Mouse (Mus musculus): Measurements from ENCODE around the gene Plppr3. TPM values are rescaled to one million over a fixed set of nuclear protein-coding genes. Genes with fewer than 3 reads are reported as not detected.
A peak's percentile ranks its signal among the peaks of the same experiment; 100 is the strongest.

The Plppr3 gene
- polyA plus RNA-seq, 1 experiment from 2014 or later = 14.1 TPM

- WGBS (ENCODE audit: insufficient replicate concordance) = 70% methylated on average over 2 of the region's 2 CpGs
- Histone ChIP-seq H3K27me3 (ENCODE audit: control insufficient read depth, insufficient read depth, low read length) (no peaks in the 10 kb centered on the region; the same call in 1 of the 2 replicates), H3K4me1 (ENCODE audit: control insufficient read depth, insufficient read depth, low read length) (peaks cover under 1% of the 10 kb centered on the region; the same call in 1 of the 2 replicates), H3K36me3 (ENCODE audit: control insufficient read depth, insufficient read depth, low read length) (0 out of 2 replicates have a peak, but pooled peaks cover 6% of the 10 kb centered on the region), H3K9me3 (replicated peaks; ENCODE audit: control insufficient read depth, low read length) (no peaks in the 10 kb centered on the region), H3K9ac (ENCODE audit: low read depth, low read length) (no peak overlapping the region), H3K4me2 (no peak overlapping the region), H3K27ac (ENCODE audit: low read depth, low read length) (no peak overlapping the region), H3K4me3 (ENCODE audit: low read depth, low read length) (no peak overlapping the region)
- ATAC-seq (replicated peaks; ENCODE audit: insufficient number of reproducible peaks, low FRiP score, low TSS enrichment) = no peak
Observed at GRCm38 (mm10) chr10:79817111-79817510, 57.3 kb downstream of the Plppr3 start.

DNA sequence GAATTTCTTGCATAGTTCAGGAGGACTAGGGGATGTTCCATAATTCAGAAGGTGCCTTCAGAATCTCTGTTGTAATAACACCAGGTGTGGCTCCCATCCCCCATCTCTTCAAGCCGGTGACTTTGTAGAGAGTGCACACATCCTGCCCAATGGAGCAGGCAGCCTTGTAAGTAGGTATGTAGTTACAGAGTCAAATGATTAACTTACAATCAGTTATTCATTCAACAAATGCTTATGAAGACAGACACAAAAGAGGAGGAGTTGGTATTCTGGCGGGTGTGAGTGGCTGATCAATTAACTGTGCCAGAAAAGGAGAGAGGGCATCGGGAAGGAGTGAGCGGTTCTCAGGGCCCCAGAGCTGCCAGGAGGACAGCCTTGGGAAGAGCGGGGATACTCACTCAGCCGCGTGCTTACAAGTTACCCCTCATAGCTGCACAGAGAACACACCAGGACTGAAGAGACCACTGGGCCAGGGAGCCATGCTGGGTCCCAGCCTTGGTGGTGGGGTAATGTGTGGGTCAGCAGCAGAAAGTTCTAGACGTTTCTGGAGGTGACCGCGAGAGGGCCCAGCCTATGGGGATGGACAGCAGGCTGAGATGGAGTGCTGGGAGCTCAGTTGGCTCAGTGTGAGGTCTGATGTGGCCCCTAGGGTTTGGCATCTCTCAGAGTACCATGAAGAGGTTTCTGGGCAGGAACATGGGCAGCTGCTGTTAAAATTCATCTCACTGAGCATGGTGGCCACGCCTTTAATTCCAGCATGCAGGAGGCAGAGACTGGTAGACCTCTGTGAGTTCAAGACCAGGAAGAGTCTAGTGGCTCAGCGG is 58.6 kb downstream of the Plppr3 start:
- 0 out of 2 replicates have a peak, but pooled peaks cover 6% of the 10 kb centered on the region for H3K36me3 ChIP-seq (ENCODE audit: control insufficient read depth, insufficient read depth, low read length)
- no peaks in the 10 kb centered on the region for H3K9me3 ChIP-seq (replicated peaks; ENCODE audit: control insufficient read depth, low read length)
- no peaks in the 10 kb centered on the region for H3K4me1 ChIP-seq (ENCODE audit: control insufficient read depth, insufficient read depth, low read length)
- no peak overlapping the region for H3K9ac ChIP-seq (ENCODE audit: low read depth, low read length)
- no peak overlapping the region for H3K27ac ChIP-seq (ENCODE audit: low read depth, low read length)
- H3K27me3 ChIP-seq (ENCODE audit: control insufficient read depth, insufficient read depth, low read length) = no peaks in the 10 kb centered on the region; the same call in 1 of the 2 replicates
- H3K4me2 ChIP-seq = no peak overlapping the region
- no peak for ATAC-seq (replicated peaks; ENCODE audit: insufficient number of reproducible peaks, low FRiP score, low TSS enrichment)
- H3K4me3 ChIP-seq (ENCODE audit: low read depth, low read length) = no peak overlapping the region
- WGBS (ENCODE audit: insufficient replicate concordance) = 82% methylated on average over 12 of the region's 12 CpGs

GRCm38 (mm10) chr10:79814271-79814842 is 60.1 kb downstream of the Plppr3 start:
- no peak overlapping the region for H3K4me2 ChIP-seq
- H3K9me3 ChIP-seq (replicated peaks; ENCODE audit: control insufficient read depth, low read length) = no peaks in the 10 kb centered on the region
- ATAC-seq (replicated peaks; ENCODE audit: insufficient number of reproducible peaks, low FRiP score, low TSS enrichment) = no peak
- H3K27me3 ChIP-seq (ENCODE audit: control insufficient read depth, insufficient read depth, low read length) = no peaks in the 10 kb centered on the region; the same call in 1 of the 2 replicates
- H3K4me1 ChIP-seq (ENCODE audit: control insufficient read depth, insufficient read depth, low read length) = no peaks in the 10 kb centered on the region
- 0 out of 2 replicates have a peak, but pooled peaks cover 6% of the 10 kb centered on the region for H3K36me3 ChIP-seq (ENCODE audit: control insufficient read depth, insufficient read depth, low read length)
- 68% methylated on average over 5 of the region's 5 CpGs for WGBS (ENCODE audit: insufficient replicate concordance)
- H3K27ac ChIP-seq (ENCODE audit: low read depth, low read length) = no peak overlapping the region
- no peak overlapping the region for H3K4me3 ChIP-seq (ENCODE audit: low read depth, low read length)
- H3K9ac ChIP-seq (ENCODE audit: low read depth, low read length) = no peak overlapping the region

GRCm38 (mm10) chr10:79811736-79812637 is 62.4 kb downstream of the Plppr3 start:
- Histone ChIP-seq H3K27me3 (ENCODE audit: control insufficient read depth, insufficient read depth, low read length) (no peaks in the 10 kb centered on the region; the same call in 1 of the 2 replicates), H3K9me3 (replicated peaks; ENCODE audit: control insufficient read depth, low read length) (no peaks in the 10 kb centered on the region), H3K36me3 (ENCODE audit: control insufficient read depth, insufficient read depth, low read length) (0 out of 2 replicates have a peak, but pooled peaks cover 6% of the 10 kb centered on the region), H3K27ac (ENCODE audit: low read depth, low read length) (no peak overlapping the region), H3K4me3 (ENCODE audit: low read depth, low read length) (no peak overlapping the region), H3K9ac (ENCODE audit: low read depth, low read length) (no peak overlapping the region), H3K4me1 (ENCODE audit: control insufficient read depth, insufficient read depth, low read length) (no peaks in the 10 kb centered on the region; the same call in 1 of the 2 replicates), H3K4me2 (no peak overlapping the region)
- WGBS (ENCODE audit: insufficient replicate concordance) = 20% methylated on average over 15 of the region's 15 CpGs
- ATAC-seq (replicated peaks; ENCODE audit: insufficient number of reproducible peaks, low FRiP score, low TSS enrichment) = no peak

Small RNA genes lying within 50 kb of the gene (microRNA-seq; reads per million reads assigned to microRNA genes)
- 0.75 reads per million, percentile 6 among the genes with 10 or more reads in this experiment for gene Mir6910 (ENCODE audit: borderline number of aligned reads)

Other genes with a start within 250 kb of the Plppr3 start
- 1.3 and 2.6 TPM in 2 replicates for gene Shc2, start 236.7 kb downstream of the Plppr3 start, polyA plus RNA-seq (2014; fragmentation: Nextera tagmentation; extraction: Ambion mirVana)
- not detected in 2 replicates for gene Odf3l2, start 228.9 kb downstream of the Plppr3 start, polyA plus RNA-seq (2014; fragmentation: Nextera tagmentation; extraction: Ambion mirVana)
- gene Madcam1, start 210.1 kb downstream of the Plppr3 start, polyA plus RNA-seq (2014; fragmentation: Nextera tagmentation; extraction: Ambion mirVana) = 1.1 and 1.5 TPM in 2 replicates
- gene Tpgs1, start 205.3 kb downstream of the Plppr3 start, polyA plus RNA-seq (2014; fragmentation: Nextera tagmentation; extraction: Ambion mirVana) = 47.4 and 48.6 TPM in 2 replicates
- 159 and 164 TPM in 2 replicates for gene Cdc34, start 192.4 kb downstream of the Plppr3 start, polyA plus RNA-seq (2014; fragmentation: Nextera tagmentation; extraction: Ambion mirVana)
- gene Gzmm, start 185.6 kb downstream of the Plppr3 start, polyA plus RNA-seq (2014; fragmentation: Nextera tagmentation; extraction: Ambion mirVana) = 0.40 and 1.0 TPM in 2 replicates
- 1,233 and 1,252 TPM in 2 replicates for gene Bsg, start 170.1 kb downstream of the Plppr3 start, polyA plus RNA-seq (2014; fragmentation: Nextera tagmentation; extraction: Ambion mirVana)
- 0.13 and 0.14 TPM in 2 replicates for gene Hcn2, start 158.0 kb downstream of the Plppr3 start, polyA plus RNA-seq (2014; fragmentation: Nextera tagmentation; extraction: Ambion mirVana)
- gene Polrmt, start 128.1 kb downstream of the Plppr3 start, polyA plus RNA-seq (2014; fragmentation: Nextera tagmentation; extraction: Ambion mirVana) = 22.7 and 23.6 TPM in 2 replicates
- 0.26 TPM in 1 of 2 replicates, not detected in the other for gene Fgf22, start 119.6 kb downstream of the Plppr3 start, polyA plus RNA-seq (2014; fragmentation: Nextera tagmentation; extraction: Ambion mirVana)
- gene Rnf126, start 107.7 kb downstream of the Plppr3 start, polyA plus RNA-seq (2014; fragmentation: Nextera tagmentation; extraction: Ambion mirVana) = 63.1 and 69.0 TPM in 2 replicates
- 11.4 TPM in 2 replicates for gene Fstl3, start 97.4 kb downstream of the Plppr3 start, polyA plus RNA-seq (2014; fragmentation: Nextera tagmentation; extraction: Ambion mirVana)
- gene Prss57, start 83.7 kb downstream of the Plppr3 start, polyA plus RNA-seq (2014; fragmentation: Nextera tagmentation; extraction: Ambion mirVana) = not detected in 2 replicates
- 66.6 and 70.1 TPM in 2 replicates for gene Palm, start 81.1 kb downstream of the Plppr3 start, polyA plus RNA-seq (2014; fragmentation: Nextera tagmentation; extraction: Ambion mirVana)
- 0.63 and 0.89 TPM in 2 replicates for gene Misp, start 53.6 kb downstream of the Plppr3 start, polyA plus RNA-seq (2014; fragmentation: Nextera tagmentation; extraction: Ambion mirVana)
- gene Ptbp1, start 20.2 kb downstream of the Plppr3 start, polyA plus RNA-seq (2014; fragmentation: Nextera tagmentation; extraction: Ambion mirVana) = 112 TPM in 2 replicates
- 2.5 and 3.9 TPM in 2 replicates for gene Prtn3, start 158 bp downstream of the Plppr3 start, polyA plus RNA-seq (2014; fragmentation: Nextera tagmentation; extraction: Ambion mirVana)
- 0.31 and 0.49 TPM in 2 replicates for gene Elane, start 11.6 kb upstream of the Plppr3 start, polyA plus RNA-seq (2014; fragmentation: Nextera tagmentation; extraction: Ambion mirVana)
- gene Cfd, start 16.2 kb upstream of the Plppr3 start, polyA plus RNA-seq (2014; fragmentation: Nextera tagmentation; extraction: Ambion mirVana) = not detected in 2 replicates
- gene Med16, start 34.3 kb upstream of the Plppr3 start, polyA plus RNA-seq (2014; fragmentation: Nextera tagmentation; extraction: Ambion mirVana) = 30.9 and 32.0 TPM in 2 replicates
- gene Gm26602, start 36.2 kb upstream of the Plppr3 start, polyA plus RNA-seq (2014; fragmentation: Nextera tagmentation; extraction: Ambion mirVana) = 8.1 TPM in 1 of 2 replicates, not detected in the other
- gene Kiss1r, start 42.3 kb upstream of the Plppr3 start, polyA plus RNA-seq (2014; fragmentation: Nextera tagmentation; extraction: Ambion mirVana) = 0.15 and 0.31 TPM in 2 replicates
- gene R3hdm4, start 46.6 kb upstream of the Plppr3 start, polyA plus RNA-seq (2014; fragmentation: Nextera tagmentation; extraction: Ambion mirVana) = 87.6 and 89.2 TPM in 2 replicates
- 4.3 and 12.7 TPM in 2 replicates for gene Arid3a, start 52.4 kb upstream of the Plppr3 start, polyA plus RNA-seq (2014; fragmentation: Nextera tagmentation; extraction: Ambion mirVana)
- gene Wdr18, start 85.5 kb upstream of the Plppr3 start, polyA plus RNA-seq (2014; fragmentation: Nextera tagmentation; extraction: Ambion mirVana) = 89.8 and 97.6 TPM in 2 replicates
- 0.19 and 0.20 TPM in 2 replicates for gene Grin3b, start 96.1 kb upstream of the Plppr3 start, polyA plus RNA-seq (2014; fragmentation: Nextera tagmentation; extraction: Ambion mirVana)
- 12.8 and 15.6 TPM in 2 replicates for gene Tmem259, start 109.7 kb upstream of the Plppr3 start, polyA plus RNA-seq (2014; fragmentation: Nextera tagmentation; extraction: Ambion mirVana)
- gene Cnn2, start 114.0 kb upstream of the Plppr3 start, polyA plus RNA-seq (2014; fragmentation: Nextera tagmentation; extraction: Ambion mirVana) = 405 and 420 TPM in 2 replicates
- 2.1 and 2.8 TPM in 2 replicates for gene Abca7, start 121.9 kb upstream of the Plppr3 start, polyA plus RNA-seq (2014; fragmentation: Nextera tagmentation; extraction: Ambion mirVana)
- 6.2 and 7.5 TPM in 2 replicates for gene Arhgap45, start 142.0 kb upstream of the Plppr3 start, polyA plus RNA-seq (2014; fragmentation: Nextera tagmentation; extraction: Ambion mirVana)
- 160 and 182 TPM in 2 replicates for gene Polr2e, start 165.2 kb upstream of the Plppr3 start, polyA plus RNA-seq (2014; fragmentation: Nextera tagmentation; extraction: Ambion mirVana)
- gene Gpx4, start 172.5 kb upstream of the Plppr3 start, polyA plus RNA-seq (2014; fragmentation: Nextera tagmentation; extraction: Ambion mirVana) = 711 and 729 TPM in 2 replicates
- 8.4 and 9.6 TPM in 2 replicates for gene Sbno2, start 230.9 kb upstream of the Plppr3 start, polyA plus RNA-seq (2014; fragmentation: Nextera tagmentation; extraction: Ambion mirVana)
- 16.5 and 20.0 TPM in 2 replicates for gene Stk11, start 241.2 kb upstream of the Plppr3 start, polyA plus RNA-seq (2014; fragmentation: Nextera tagmentation; extraction: Ambion mirVana)